Mouse (Mus musculus) cerebellum, postnatal 10 days (tissue): ENCODE measurements around the gene Nasp.
"Not testable (repeated sequence)": the region's sequence is repeated elsewhere in the genome, so short reads cannot be mapped to it uniquely, and the experiment has no call there.

Experiments
- DNase-seq, 2 experiments: peaks; one replicate each; pipeline ENCODE4 v3.0.0; 2021; ENCODE audit warnings: mixed read lengths in 2 of 2

The Nasp gene

GRCm38 (mm10) chr4:116627722-116628662 lies at the start of gene Nasp:
Gene Nasp (minus strand): TSS chr4:116627941.
- peak; percentile 86 to 87 for DNase-seq

GRCm38 (mm10) chr4:116676027-116676426 lies 48.3 kb upstream of the Nasp start:
- no peak for DNase-seq

- not testable (repeated sequence) for DNase-seq
Measured at GRCm38 (mm10) chr4:116674761-116675160, 47.0 kb upstream of the Nasp start.

GRCm38 (mm10) chr4:116672785-116673184 lies 45.0 kb upstream of the Nasp start:
- DNase-seq, result no peak

DNA sequence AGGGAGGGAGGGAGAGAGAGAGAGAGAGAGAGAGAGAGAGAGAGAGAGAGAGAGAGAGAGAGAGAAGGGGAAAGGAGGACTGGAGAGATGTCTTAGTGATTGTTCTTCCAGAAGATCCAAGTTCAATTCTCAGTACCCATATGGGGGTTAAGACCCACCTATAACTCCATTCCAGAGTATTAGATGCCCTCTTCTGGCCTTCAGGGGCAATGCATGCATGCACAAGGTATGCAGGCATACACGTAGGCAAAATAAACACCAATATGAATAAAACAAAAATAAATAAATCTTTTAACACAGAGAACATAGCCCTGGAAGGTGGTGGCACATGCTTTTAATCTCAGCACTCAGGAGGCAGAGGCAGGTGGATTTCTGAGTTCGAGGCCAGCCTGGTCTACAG lies 41.5 kb upstream of the Nasp start:
- DNase-seq, result peak in 1 of 2 experiments; percentile 19

GRCm38 (mm10) chr4:116668145-116668544 lies 40.4 kb upstream of the Nasp start:
- DNase-seq, result no peak

DNA sequence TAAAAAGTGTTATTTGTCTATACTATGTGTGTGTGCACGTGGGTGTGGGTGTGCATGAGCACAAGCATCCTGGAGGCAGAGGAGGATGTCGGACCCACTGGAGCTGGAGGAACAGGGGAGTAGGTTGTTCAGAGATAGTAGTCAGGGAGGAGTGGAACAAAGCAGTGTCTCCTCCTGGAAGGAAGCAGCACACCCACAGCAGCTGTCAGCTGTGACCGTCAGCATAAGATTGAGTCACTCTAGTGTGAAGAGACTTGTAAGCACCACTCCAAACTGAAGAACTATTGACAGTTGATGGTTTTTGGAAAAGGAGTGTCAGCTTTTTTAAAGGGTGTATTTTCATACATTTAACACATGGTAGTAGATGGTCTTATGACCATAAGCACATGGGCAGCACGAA lies 38.9 kb upstream of the Nasp start:
- no peak for DNase-seq

DNA sequence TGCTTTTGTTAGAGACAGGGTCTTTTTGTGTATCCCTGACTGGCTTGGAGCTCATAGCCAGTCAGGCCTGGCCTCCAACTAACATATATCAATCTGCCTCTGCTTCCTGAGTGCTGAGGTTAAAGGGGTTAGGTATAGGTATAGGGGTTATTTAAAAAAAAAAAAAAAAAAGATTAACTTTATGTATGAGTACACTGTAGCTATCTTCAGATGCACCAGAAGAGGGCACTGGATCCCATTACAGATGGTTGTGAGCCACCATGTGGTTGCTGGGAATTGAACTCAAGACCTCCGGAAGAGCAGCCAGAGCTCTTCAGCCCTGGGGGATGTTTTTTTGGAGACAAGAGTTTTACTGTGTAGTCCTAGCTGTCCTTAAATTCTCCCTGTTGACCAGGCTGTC lies 34.3 kb upstream of the Nasp start:
- no peak for DNase-seq

GRCm38 (mm10) chr4:116660829-116661228 lies 33.1 kb upstream of the Nasp start:
- DNase-seq, result no peak

DNA sequence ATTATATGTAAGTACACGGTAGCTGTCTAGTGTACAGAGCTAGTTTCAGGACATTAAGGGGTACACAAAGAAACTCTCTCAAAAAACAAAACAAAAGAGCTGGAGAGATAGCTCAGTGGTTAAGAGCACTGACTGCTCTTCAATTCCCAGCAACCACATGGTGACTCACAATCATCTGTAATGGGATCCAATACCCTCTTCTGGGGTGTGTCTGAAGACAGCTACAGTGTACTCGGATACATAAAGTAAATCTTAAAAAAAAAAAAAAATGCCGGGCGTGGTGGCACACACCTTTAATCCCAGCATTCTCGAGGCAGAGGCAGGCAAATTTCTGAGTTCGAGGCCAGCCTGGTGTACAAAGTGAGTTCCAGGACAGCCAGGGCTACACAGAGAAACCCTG lies 32.2 kb upstream of the Nasp start:
- not testable (repeated sequence) for DNase-seq

- peak in 1 of 2 experiments; percentile 10 for DNase-seq
Measured at GRCm38 (mm10) chr4:116659474-116659873, 31.7 kb upstream of the Nasp start.

DNA sequence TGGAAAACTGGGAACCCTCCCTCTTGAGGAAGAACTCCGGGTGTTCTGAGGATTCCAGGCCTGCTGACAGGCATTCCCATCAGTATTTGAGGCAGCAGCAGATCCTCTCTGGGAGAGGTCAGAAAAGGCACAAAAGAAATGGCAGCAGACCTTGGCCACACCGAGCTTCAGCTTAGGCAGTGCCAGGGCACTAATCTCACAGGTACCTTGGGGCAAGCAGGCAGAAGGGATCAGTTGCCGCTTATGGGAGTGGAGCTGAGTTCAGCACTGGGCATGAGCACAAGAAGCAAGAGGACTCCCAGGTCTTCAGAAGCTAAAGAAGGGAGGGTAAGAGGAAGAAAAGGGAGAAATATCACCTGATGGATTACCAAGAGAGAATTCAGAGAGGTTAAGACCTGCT lies 30.2 kb upstream of the Nasp start:
- DNase-seq, result no peak

DNA sequence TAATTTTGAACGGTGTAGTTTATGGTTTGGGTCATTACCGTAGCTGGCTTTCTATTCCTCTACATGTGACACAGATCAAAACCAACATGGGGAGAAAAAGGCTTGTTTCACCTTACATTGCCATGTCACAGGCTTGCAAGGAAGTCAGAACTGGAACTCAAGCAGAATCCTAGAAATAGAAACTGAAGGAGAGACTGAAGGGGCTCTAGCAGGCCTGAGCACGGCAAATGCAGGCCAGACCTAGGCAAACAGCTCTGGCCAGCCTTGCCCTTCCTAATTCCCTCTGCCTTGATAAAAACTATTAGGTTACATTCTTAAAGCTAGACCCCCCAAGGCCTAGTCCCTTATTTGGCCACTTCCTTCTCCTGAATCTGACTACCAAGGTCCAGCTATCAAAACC lies 27.9 kb upstream of the Nasp start:
- DNase-seq, result no peak

- no peak for DNase-seq
Measured at GRCm38 (mm10) chr4:116655100-116655499, 27.4 kb upstream of the Nasp start.

GRCm38 (mm10) chr4:116653228-116653627 lies 25.5 kb upstream of the Nasp start:
- peak; percentile 15 to 42 for DNase-seq

GRCm38 (mm10) chr4:116651797-116652135 lies 24.0 kb upstream of the Nasp start:
- peak in 1 of 2 experiments; percentile 9 for DNase-seq

DNA sequence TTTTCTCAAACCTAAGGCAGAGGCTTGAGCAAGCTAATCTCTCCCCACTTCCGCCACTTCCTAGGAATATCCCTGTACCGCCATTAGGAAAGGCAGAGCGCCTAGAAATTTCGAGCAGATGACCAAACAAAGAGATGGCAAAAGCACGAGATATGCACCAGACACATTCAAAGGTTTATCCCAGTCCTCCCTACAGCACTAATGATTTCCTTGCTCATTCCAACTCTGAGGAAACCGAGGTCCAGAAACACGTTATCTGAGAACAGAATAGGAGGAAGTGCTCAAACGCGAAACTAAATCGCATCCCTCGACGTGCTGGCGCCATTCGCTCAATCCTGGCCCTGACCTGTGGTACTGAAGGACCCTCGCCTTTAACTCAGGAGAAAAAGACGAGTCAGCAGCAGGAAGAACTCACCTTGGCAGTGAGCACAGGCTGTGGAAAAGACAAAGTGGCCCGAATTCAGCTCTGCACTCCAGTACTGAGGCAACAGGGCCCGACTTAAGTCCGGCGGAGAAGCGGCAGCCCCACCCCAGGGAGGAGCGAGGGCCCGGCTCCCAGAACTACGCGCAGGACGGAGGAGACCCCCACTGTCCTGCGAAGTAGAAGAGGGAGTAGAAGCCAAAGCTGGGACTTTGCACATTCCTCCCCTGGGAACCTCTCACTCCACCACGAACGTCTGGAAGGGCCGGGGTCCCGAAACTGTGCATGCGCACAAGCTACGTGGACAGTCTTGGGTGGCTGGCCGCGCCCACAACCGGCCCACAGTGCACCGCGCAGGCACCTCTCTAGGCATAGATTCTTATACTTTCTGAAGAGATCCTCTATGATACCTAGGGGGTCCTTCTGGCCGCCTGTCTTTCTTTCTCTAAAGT lies 23.4 kb upstream of the Nasp start, which contains the start of gene Akr1a1:
Akr1a1 (minus strand) TSS at position 757 of the 873 bp plus-strand sequence.
- DNase-seq, result peak; percentile 90 to 95

- DNase-seq, result no peak
Measured at GRCm38 (mm10) chr4:116650365-116650764, 22.6 kb upstream of the Nasp start.

DNA sequence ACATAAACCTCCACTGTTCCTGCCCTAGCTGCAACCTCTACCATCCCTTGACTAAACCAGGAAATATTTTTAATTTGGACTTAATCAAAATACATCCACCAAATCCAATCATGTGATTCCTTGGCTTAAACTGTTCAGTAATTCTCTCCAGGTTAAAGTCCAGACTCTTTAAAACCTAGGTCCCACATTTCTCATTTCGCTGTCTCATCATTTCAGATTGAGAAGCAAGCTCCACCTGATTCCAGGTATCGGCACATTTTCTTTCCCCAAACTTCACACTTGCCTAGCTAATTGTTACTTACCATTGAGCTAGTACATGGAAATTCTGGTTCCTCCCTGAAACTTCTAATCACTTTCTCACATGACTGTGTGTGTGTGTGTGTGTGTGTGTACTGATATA lies 21.7 kb upstream of the Nasp start:
- no peak for DNase-seq

DNA sequence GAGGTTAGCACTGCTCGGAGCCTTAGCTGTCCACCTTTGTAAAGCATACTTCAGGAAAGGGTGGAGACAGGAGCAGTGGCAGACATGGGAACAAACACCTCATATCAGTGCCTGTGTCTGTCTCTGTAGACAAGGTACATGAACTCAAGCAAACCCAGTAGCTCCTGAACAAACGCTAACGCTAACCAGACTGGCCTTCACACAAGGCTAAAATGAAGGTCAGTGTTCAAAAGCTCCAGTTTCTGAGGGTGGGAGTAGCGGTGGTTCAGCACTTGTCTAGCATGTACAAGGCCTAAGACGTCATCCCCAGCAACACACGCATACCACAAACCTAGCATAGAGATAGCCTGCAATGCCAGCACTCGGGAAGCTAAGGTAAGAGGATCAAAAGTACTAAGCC lies 17.9 kb upstream of the Nasp start:
- DNase-seq, result no peak

DNA sequence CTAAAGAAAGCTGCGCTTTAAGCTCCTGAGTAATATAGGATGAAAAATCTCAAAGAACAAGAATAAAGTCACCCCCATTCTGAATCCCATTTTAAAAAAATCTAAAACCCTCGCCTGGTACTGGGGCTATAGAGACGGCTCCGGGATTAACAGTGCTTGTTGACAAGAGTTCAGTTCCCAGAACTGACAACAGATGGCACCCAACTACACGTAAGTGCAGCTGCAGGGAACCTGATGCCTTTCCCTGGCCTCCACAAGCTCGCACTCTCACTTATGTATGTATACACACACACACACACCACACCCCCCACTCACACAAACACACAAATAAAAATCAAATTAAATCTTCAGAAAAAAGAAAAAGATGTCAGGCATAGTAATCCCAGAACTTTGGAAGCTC lies 16.6 kb upstream of the Nasp start:
- DNase-seq, result peak; percentile 36 to 51

DNA sequence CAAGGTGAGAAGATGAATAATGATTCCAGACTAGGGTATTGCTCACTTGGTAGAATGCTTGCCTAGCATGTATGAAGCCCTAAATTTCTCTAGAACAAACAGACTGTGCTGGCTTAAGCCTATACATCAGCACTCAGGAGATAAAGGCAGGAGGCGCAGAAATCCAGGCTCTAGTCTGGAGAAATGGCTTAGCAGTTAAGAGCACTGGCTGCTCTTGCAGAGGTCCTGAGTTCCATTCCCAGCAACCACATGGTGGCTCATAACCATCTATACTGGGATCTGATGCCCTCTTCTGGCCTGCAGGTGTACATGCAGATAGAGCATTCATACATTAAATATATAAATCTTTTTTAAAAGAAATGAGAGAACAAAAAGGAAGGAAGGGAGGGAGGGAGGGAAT lies 14.3 kb upstream of the Nasp start:
- DNase-seq, result no peak

DNA sequence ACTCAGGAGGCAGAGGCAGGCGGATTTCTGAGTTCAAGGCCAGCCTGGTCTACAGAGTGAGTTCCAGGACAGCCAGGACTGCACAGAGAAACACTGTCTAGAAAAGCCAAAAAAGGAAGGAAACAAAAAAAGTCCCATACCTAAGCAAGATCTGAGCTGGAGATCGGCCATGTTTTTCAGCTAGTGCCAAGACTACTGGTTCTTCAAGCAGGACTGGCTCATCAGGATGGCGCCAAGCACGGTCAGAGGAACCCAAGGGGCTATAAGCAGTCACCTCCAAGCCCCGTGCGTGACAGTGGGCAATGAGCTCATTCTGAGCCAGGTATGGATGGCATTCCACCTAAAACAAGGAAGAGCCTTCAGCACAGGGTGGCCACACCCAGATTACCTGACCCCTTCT lies 11.1 kb upstream of the Nasp start:
- no peak for DNase-seq

- DNase-seq, result no peak
Measured at GRCm38 (mm10) chr4:116635197-116635596, 7.5 kb upstream of the Nasp start.
